Mouse (Mus musculus): ENCODE data around the gene Zfp980. TPM values are rescaled to one million over a fixed set of nuclear protein-coding genes. Genes with fewer than 3 reads are reported as not detected.
"Not testable (repeated sequence)": the region's sequence is repeated elsewhere in the genome, so short reads cannot be mapped to it uniquely, and the experiment has no call there.

The Zfp980 gene
- not detected for polyA plus RNA-seq (2017; shearing (Covaris generic))

DNA sequence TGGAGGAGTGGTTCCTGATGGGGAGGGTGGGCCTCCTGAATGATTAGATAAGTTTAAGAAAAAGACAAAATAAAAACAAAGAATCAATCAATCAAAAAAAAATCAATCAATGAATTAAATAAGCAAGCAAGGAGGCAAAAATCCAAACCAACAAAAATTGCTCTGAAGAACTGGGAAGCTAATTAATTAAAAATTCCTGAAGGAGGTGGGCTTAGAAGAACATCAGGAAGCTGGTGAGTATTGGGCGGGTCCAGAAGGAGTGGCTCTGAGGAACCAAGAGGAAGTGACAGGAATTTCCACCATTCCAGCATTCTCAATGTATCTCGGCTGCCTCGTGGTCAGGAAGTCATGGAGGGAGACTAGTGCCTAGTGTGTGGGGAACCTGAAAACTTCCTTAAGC, at the start of gene Zfp980:
Zfp980 (plus strand) TSS at position 301 of the 400 bp plus-strand sequence.
- ATAC-seq = not testable (repeated sequence)

DNA sequence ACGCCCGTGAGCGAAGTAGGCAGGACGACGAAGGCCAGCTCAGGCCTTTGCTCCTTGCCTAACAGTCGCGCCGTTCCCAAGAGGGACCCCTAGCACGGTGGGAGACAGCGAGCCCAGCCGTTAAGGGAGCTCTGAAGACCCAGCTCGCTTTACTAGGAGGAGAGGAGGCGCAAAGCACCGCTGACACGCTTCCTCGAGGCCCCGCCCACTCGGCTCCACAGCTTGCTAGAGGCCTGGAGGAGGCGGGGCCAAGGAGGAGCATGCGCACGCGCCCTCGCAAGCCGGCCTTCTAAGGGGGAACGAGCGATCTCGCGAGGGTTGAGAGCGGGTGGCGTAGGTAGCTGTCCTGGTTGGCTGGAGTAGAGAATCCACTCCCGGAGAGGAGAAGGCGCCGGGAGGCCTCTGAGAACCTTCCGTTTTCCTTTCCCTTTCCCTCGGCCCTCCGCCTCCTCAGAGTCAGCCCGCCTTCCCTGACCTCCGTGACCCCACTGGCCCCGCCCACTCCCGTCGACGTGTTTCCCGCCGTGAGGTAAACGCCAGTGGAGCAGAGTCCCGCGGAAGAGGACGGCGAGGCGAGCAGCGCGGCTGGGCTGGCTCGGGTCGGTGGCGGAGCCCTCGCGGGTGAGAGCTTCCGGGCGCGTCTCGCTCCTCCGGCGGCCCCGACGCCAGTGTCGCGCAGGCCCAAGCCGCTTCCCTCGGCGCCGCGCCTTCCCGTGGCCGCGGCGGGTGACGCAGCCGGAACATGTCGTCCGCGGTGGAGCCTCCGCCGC, 29.9 kb upstream of the Zfp980 start:
- not testable (repeated sequence) for ATAC-seq

DNA sequence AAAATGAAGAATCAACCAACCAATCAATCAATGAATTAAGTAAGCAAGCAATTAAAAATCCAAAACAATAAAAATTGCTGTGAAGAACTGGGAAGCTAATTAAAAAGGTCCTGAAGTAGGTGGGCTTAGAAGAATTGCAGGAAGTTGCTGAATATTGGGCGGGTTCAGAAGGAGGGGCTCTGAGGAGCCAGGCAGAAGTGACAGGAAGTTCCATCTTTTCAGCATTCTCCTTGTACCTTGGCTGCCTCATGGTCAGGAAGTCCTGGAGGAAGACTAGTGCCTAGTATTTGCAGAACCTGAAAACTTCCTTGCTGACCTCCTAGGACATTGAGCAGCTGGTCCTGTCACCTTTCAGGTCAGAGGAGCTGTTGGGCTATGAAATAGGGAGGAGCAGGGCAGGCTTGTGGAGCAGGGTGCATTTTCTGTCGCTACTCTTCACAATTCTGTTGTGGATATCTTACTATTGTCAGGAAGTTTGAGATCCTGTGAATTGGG, 3.8 kb downstream of the Zfp980 start:
- not testable (repeated sequence) for ATAC-seq

DNA sequence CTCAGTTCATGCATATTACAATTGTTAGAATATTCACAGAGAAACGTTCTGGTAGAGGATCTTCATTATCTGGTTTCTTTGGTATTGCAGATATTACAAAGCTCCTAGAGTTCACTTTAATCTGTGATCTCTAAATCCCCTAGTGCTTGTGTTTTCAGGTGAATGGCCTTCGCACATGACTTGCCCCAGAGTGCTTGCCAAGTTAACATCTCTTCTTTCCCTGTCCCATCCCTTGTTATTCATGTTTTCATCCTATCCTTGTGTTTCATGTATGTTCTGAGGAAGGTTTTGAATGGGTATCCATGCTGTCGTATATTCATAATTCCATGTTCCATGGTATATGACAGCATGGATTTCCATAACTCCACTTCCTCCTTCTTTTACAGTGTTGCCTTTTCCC, 9.7 kb downstream of the Zfp980 start:
- ATAC-seq = not testable (repeated sequence)

DNA sequence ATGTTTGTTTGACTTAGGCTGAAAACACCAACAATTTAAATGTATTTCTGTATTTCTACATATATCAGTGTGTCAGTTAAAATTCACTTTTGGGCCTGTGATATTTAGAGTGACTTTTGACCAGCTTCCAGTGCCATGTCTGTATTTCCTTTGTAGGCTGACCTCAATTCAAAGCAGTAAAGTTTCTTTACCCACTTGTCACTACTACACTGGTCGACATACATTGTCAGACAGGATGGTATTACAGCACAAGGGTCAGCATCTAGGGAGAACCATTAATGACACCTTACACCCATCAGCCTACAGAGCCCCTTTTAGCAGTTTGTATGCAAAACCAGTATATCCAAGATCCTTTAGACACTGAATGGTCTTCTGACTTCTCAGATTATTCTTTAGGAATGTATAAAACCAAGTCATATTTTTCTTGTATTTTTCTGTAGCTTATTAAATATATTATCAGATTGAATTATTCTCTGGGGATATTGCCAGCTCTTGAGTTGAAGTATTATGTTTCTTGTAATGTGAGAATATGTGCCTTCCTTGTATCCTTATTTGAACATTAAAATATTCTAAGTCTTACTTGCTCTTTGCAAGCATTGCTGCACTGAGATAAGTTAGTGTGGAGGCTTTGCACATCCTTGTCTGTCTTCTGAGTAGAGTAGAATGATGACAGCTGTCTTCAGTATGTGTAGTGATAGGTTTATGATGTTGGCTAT, 10.3 kb downstream of the Zfp980 start:
- not testable (repeated sequence) for ATAC-seq

DNA sequence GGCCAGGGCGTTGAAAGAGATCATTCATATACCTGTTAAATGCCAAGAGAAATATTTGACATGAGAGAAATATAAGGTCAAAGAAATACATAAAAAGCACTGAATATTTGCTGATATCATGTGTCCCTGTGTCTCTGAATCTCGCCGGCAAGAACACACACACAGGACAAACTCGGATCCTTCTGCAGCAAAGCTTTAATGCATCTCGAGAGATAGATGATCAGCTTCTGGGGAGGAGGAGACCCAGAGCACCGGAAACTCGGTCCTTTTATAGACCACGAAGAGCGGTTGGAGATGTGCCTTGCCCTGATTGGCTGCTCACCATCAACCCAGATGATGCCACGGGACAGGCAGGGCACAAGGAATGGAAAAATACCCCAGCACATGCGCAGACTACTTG, 11.5 kb downstream of the Zfp980 start:
- not testable (repeated sequence) for ATAC-seq

DNA sequence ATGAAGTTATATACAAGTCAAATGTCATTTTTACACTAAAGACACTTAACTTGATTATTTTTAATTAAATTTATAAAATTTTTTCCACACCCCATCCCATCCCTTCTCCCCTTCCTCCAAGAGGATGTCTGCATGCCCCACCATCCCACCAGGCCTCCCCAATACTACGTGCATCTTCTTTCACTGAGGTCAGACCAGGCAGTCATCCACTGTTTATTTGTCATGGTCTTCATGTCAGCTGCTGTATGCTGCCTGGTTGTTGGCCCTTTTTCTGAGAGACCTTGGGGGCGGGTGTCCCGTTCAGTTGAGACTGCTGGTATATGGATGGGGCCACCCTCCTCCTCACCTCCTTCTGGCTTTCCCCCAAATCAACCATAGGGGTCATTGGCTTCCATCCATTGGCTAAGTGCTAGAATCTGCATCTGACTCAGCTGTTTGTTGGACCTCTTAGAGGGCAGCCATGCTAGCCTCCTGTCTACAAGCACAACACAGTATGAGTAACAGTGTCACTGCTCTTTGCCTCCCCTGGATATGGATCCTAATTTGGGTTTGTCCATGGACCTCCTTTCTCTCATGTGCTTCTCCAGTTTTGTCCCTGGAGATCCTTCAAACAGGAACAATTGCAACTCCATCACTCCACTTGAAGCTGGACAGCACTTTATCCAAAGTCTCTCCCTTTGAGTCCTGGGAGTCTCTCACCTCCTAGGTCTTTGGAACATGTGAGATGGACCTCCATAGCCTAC, 12.7 kb downstream of the Zfp980 start:
- not testable (repeated sequence) for ATAC-seq

DNA sequence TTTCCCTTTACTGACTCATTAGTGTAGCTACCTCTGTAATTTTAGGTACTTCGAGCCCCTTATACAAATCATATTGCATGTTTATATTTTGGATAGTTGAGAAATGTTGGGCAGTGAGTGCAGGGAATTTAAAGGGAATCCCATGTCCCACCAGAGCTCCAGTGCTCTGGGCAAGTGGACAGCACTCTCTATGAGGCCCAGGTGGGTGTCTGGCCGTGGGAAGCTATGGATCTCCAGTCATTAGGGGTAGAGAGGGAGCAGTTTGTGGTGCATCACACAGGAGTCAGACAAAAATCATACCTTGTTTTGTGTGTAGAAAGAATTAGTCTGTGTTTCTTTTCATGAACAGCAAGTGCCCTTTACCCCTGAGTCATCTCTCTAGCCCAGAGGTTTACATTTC, 15.6 kb downstream of the Zfp980 start:
- not testable (repeated sequence) for ATAC-seq

DNA sequence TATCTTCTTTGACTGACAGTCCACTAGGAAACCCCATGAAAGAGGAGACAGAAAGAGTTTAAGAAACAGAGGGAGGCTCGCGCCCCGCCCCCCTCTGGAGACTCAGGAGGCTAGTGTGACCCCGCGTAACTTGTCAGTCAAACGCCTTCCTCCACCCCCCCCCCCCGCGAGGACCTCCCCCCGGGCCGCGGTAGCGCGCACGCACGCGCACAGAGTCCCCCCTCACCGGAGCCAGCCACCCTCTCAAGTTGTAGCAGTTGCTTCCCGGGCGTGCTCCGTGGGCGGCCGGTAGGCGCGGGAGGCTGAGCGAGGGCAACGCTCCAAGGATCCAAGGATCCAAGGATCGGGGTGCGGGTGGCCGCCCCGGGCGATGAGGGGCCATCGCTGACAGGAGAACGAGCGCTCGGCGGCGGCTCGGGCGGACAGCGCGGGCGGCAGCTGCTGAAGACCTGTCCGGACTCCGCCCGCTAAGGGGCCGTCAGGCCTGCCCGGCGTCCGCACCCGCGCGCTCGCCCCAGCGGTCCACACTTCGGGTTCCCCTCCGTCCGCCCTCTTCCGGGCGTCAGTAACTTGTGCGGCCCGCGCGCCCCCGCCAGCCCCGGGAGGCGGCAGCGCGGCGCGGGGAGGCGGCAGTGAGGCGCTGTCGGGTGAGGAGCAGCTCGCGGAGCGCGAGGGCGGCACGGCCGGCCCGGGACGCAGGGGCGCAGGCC, 74.6 kb downstream of the Zfp980 start:
- ATAC-seq = peak; percentile 49

DNA sequence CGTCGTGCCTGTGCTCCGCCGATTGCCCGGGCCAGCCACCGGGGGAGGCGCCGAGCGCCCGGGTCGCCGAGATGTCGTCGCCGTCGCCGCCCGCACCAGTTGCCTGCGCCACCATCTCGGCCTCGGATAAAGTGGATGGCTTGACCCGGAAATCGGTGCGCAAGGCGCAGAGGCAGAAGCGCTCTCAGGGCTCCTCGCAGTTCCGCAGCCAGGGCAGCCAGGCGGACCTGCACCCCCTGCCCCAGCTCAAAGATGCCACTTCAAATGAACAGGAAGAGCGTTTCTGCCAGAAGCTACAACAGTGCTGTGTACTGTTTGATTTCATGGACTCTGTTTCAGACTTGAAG, 75.1 kb downstream of the Zfp980 start:
- not testable (repeated sequence) for ATAC-seq

Other genes with a start within 250 kb of the Zfp980 start
- 1 to 10 TPM in 1 of 2 experiments, not detected in 1; 1.6 TPM for gene Zfp990, start 159.9 kb upstream of the Zfp980 start, polyA plus RNA-seq (2017; shearing (Covaris generic))
- 10 to 100 TPM; 11.2 to 16.2 TPM for gene Gm13212, start 85.5 kb upstream of the Zfp980 start, polyA plus RNA-seq (2017; shearing (Covaris generic))
- gene Zfp986, start 198.1 kb downstream of the Zfp980 start, polyA plus RNA-seq (2017; shearing (Covaris generic)) = not detected